Mouse (Mus musculus): Measurements from ENCODE around the gene Ctnnbip1.
"Not testable (repeated sequence)": the region's sequence is repeated elsewhere in the genome, so short reads cannot be mapped to it uniquely, and the experiment has no call there.

The Ctnnbip1 gene

GRCm38 (mm10) chr4:149586783-149587595 is 69.0 kb downstream of the Ctnnbip1 start:
- DNase-seq (ENCODE audit: low spot score), result no peak

- no peak for DNase-seq (ENCODE audit: low spot score)
These were observed 69.6 kb downstream of the Ctnnbip1 start for GRCm38 (mm10) chr4:149587596-149588168.

GRCm38 (mm10) chr4:149590200-149590599 is 72.2 kb downstream of the Ctnnbip1 start:
- DNase-seq (ENCODE audit: low spot score), result no peak

GRCm38 (mm10) chr4:149591486-149591885 is 73.5 kb downstream of the Ctnnbip1 start:
- no peak for DNase-seq (ENCODE audit: low spot score)

- DNase-seq (ENCODE audit: low spot score), result no peak
These were observed 77.0 kb downstream of the Ctnnbip1 start for GRCm38 (mm10) chr4:149594913-149595581.

GRCm38 (mm10) chr4:149597641-149598208 is 79.7 kb downstream of the Ctnnbip1 start:
- DNase-seq (ENCODE audit: low spot score), result no peak

GRCm38 (mm10) chr4:149599549-149599948 is 81.5 kb downstream of the Ctnnbip1 start:
- no peak for DNase-seq (ENCODE audit: low spot score)

- DNase-seq (ENCODE audit: low spot score), result no peak
These were observed 82.1 kb downstream of the Ctnnbip1 start for GRCm38 (mm10) chr4:149600130-149600529.

GRCm38 (mm10) chr4:149601484-149601883 is 83.4 kb downstream of the Ctnnbip1 start:
- DNase-seq (ENCODE audit: low spot score), result no peak

GRCm38 (mm10) chr4:149602236-149602635 is 84.2 kb downstream of the Ctnnbip1 start:
- DNase-seq (ENCODE audit: low spot score), result no peak

GRCm38 (mm10) chr4:149603860-149604259 is 85.8 kb downstream of the Ctnnbip1 start:
- no peak for DNase-seq (ENCODE audit: low spot score)

GRCm38 (mm10) chr4:149604518-149604917 is 86.5 kb downstream of the Ctnnbip1 start:
- no peak for DNase-seq (ENCODE audit: low spot score)

- DNase-seq (ENCODE audit: low spot score), result no peak
These were observed 88.0 kb downstream of the Ctnnbip1 start for GRCm38 (mm10) chr4:149606056-149606455.

GRCm38 (mm10) chr4:149606766-149607358 is 88.8 kb downstream of the Ctnnbip1 start:
- no peak for DNase-seq (ENCODE audit: low spot score)

GRCm38 (mm10) chr4:149607591-149608308 is 89.7 kb downstream of the Ctnnbip1 start:
- no peak for DNase-seq (ENCODE audit: low spot score)

GRCm38 (mm10) chr4:149608309-149608638 is 90.2 kb downstream of the Ctnnbip1 start:
- no peak for DNase-seq (ENCODE audit: low spot score)

- DNase-seq (ENCODE audit: low spot score), result no peak
These were observed 91.4 kb downstream of the Ctnnbip1 start for GRCm38 (mm10) chr4:149609256-149610025.

GRCm38 (mm10) chr4:149611376-149612044 is 93.5 kb downstream of the Ctnnbip1 start:
- peak; percentile 48 for DNase-seq (ENCODE audit: low spot score)

GRCm38 (mm10) chr4:149613497-149613896 is 95.5 kb downstream of the Ctnnbip1 start:
- not testable (repeated sequence) for DNase-seq (ENCODE audit: low spot score)

- no peak for DNase-seq (ENCODE audit: low spot score)
These were observed 96.8 kb downstream of the Ctnnbip1 start for GRCm38 (mm10) chr4:149614869-149615268.
